Mouse (Mus musculus): ENCODE measurements around the gene Sash1. TPM values are rescaled to one million over a fixed set of nuclear protein-coding genes. Genes with fewer than 3 reads are reported as not detected.

The Sash1 gene
- polyA plus RNA-seq, 1 experiment from 2014 or later: 4.6 TPM

- Histone ChIP-seq H3K9ac (no peak overlapping the region), H3K4me2 (no peak overlapping the region), H3K27ac (no peak overlapping the region), H3K9me3 (replicated peaks) (no peaks in the 10 kb centered on the region), H3K36me3 (no peaks in the 10 kb centered on the region), H3K4me1 (replicated peaks) (peaks cover 8% of the 10 kb centered on the region; the same call in 1 of the 2 replicates), H3K27me3 (no peaks in the 10 kb centered on the region), H3K4me3 (no peak overlapping the region)
- WGBS: 55% methylated on average over 11 of the region's 11 CpGs
- ATAC-seq (replicated peaks; ENCODE audit: insufficient number of reproducible peaks, insufficient read depth, low FRiP score, low read depth): no peak
These were observed 35.3 kb upstream of the Sash1 start for GRCm38 (mm10) chr10:8921098-8921693.

- Histone ChIP-seq H3K9me3 (replicated peaks) (no peaks in the 10 kb centered on the region), H3K4me1 (replicated peaks) (peaks cover 6% of the 10 kb centered on the region; the same call in 1 of the 2 replicates), H3K9ac (no peak overlapping the region), H3K36me3 (no peaks in the 10 kb centered on the region), H3K27ac (peak overlapping the region; percentile 37; the same call in 1 of the 2 replicates), H3K4me3 (no peak overlapping the region), H3K27me3 (no peaks in the 10 kb centered on the region), H3K4me2 (no peak overlapping the region)
- no peak for ATAC-seq (replicated peaks; ENCODE audit: insufficient number of reproducible peaks, insufficient read depth, low FRiP score, low read depth)
- WGBS: 37% methylated on average over 2 of the region's 2 CpGs
These were observed 31.9 kb upstream of the Sash1 start for GRCm38 (mm10) chr10:8917798-8918197.

GRCm38 (mm10) chr10:8917350-8917749, 31.5 kb upstream of the Sash1 start:
- Histone ChIP-seq H3K4me2 (no peak overlapping the region), H3K36me3 (no peaks in the 10 kb centered on the region), H3K4me3 (no peak overlapping the region), H3K9ac (no peak overlapping the region), H3K4me1 (replicated peaks) (peaks cover 6% of the 10 kb centered on the region; the same call in 1 of the 2 replicates), H3K27ac (peak overlapping the region; percentile 37; the same call in 1 of the 2 replicates), H3K27me3 (no peaks in the 10 kb centered on the region), H3K9me3 (replicated peaks) (no peaks in the 10 kb centered on the region)
- ATAC-seq (replicated peaks; ENCODE audit: insufficient number of reproducible peaks, insufficient read depth, low FRiP score, low read depth): 0 out of 2 replicates have a peak, but pooled peaks have one; percentile 43
- 55% methylated on average over 4 of the region's 4 CpGs for WGBS

- Histone ChIP-seq H3K4me1 (replicated peaks) (peaks cover 6% of the 10 kb centered on the region; the same call in 1 of the 2 replicates), H3K27me3 (no peaks in the 10 kb centered on the region), H3K9ac (no peak overlapping the region), H3K9me3 (replicated peaks) (no peaks in the 10 kb centered on the region), H3K4me3 (no peak overlapping the region), H3K36me3 (no peaks in the 10 kb centered on the region), H3K27ac (no peak overlapping the region), H3K4me2 (no peak overlapping the region)
- 70% methylated on average over 5 of the region's 5 CpGs for whole genome bisulfite sequencing
- ATAC-seq (replicated peaks; ENCODE audit: insufficient number of reproducible peaks, insufficient read depth, low FRiP score, low read depth): no peak
These were observed 29.9 kb upstream of the Sash1 start for GRCm38 (mm10) chr10:8915755-8916154.

- H3K36me3 ChIP-seq: no peaks in the 10 kb centered on the region
- H3K9ac ChIP-seq: no peak overlapping the region
- H3K27ac ChIP-seq: no peak overlapping the region
- H3K27me3 ChIP-seq: no peaks in the 10 kb centered on the region
- peaks cover 6% of the 10 kb centered on the region; the same call in 1 of the 2 replicates for H3K4me1 ChIP-seq (replicated peaks)
- no peak for ATAC-seq (replicated peaks; ENCODE audit: insufficient number of reproducible peaks, insufficient read depth, low FRiP score, low read depth)
- no peaks in the 10 kb centered on the region for H3K9me3 ChIP-seq (replicated peaks)
- H3K4me2 ChIP-seq: no peak overlapping the region
- no peak overlapping the region for H3K4me3 ChIP-seq
- WGBS: 65% methylated on average over 4 of the region's 4 CpGs
These were observed 28.0 kb upstream of the Sash1 start for GRCm38 (mm10) chr10:8913904-8914303.

- H3K4me1 ChIP-seq (replicated peaks): peaks cover 2% of the 10 kb centered on the region; the same call in 1 of the 2 replicates
- no peaks in the 10 kb centered on the region for H3K9me3 ChIP-seq (replicated peaks)
- H3K4me2 ChIP-seq: no peak overlapping the region
- H3K27ac ChIP-seq: peak overlapping the region; percentile 19
- no peaks in the 10 kb centered on the region for H3K27me3 ChIP-seq
- no peaks in the 10 kb centered on the region for H3K36me3 ChIP-seq
- H3K4me3 ChIP-seq: no peak overlapping the region
- no peak overlapping the region for H3K9ac ChIP-seq
- 70% methylated on average over 5 of the region's 5 CpGs for WGBS
- ATAC-seq (replicated peaks; ENCODE audit: insufficient number of reproducible peaks, insufficient read depth, low FRiP score, low read depth): no peak
These were observed 26.9 kb upstream of the Sash1 start for GRCm38 (mm10) chr10:8912706-8913275.

GRCm38 (mm10) chr10:8912213-8912612, 26.3 kb upstream of the Sash1 start:
- Histone ChIP-seq H3K27ac (peak overlapping the region; percentile 19), H3K36me3 (no peaks in the 10 kb centered on the region), H3K4me2 (no peak overlapping the region), H3K4me1 (replicated peaks) (no peaks in the 10 kb centered on the region), H3K9ac (no peak overlapping the region), H3K27me3 (no peaks in the 10 kb centered on the region), H3K4me3 (no peak overlapping the region), H3K9me3 (replicated peaks) (no peaks in the 10 kb centered on the region)
- no peak for ATAC-seq (replicated peaks; ENCODE audit: insufficient number of reproducible peaks, insufficient read depth, low FRiP score, low read depth)
- 66% methylated on average over 4 of the region's 4 CpGs for WGBS

GRCm38 (mm10) chr10:8910237-8910990, 24.5 kb upstream of the Sash1 start:
- no peaks in the 10 kb centered on the region for H3K9me3 ChIP-seq (replicated peaks)
- no peaks in the 10 kb centered on the region for H3K36me3 ChIP-seq
- H3K27ac ChIP-seq: no peak overlapping the region
- ATAC-seq (replicated peaks; ENCODE audit: insufficient number of reproducible peaks, insufficient read depth, low FRiP score, low read depth): no peak
- no peaks in the 10 kb centered on the region for H3K4me1 ChIP-seq (replicated peaks)
- WGBS: 66% methylated on average over 16 of the region's 16 CpGs
- H3K4me2 ChIP-seq: no peak overlapping the region
- no peaks in the 10 kb centered on the region for H3K27me3 ChIP-seq
- no peak overlapping the region for H3K4me3 ChIP-seq
- no peak overlapping the region for H3K9ac ChIP-seq

- no peak overlapping the region for H3K27ac ChIP-seq
- no peaks in the 10 kb centered on the region for H3K27me3 ChIP-seq
- ATAC-seq (replicated peaks; ENCODE audit: insufficient number of reproducible peaks, insufficient read depth, low FRiP score, low read depth): no peak
- H3K4me3 ChIP-seq: no peak overlapping the region
- no peaks in the 10 kb centered on the region for H3K36me3 ChIP-seq
- WGBS: 89% methylated on average over 6 of the region's 6 CpGs
- no peak overlapping the region for H3K4me2 ChIP-seq
- H3K9me3 ChIP-seq (replicated peaks): no peaks in the 10 kb centered on the region
- H3K9ac ChIP-seq: no peak overlapping the region
- H3K4me1 ChIP-seq (replicated peaks): no peaks in the 10 kb centered on the region
These were observed 17.2 kb upstream of the Sash1 start for GRCm38 (mm10) chr10:8903086-8903485.

GRCm38 (mm10) chr10:8902412-8902811, 16.5 kb upstream of the Sash1 start:
- no peak overlapping the region for H3K9ac ChIP-seq
- no peak overlapping the region for H3K27ac ChIP-seq
- 79% methylated on average over 7 of the region's 7 CpGs for WGBS
- ATAC-seq (replicated peaks; ENCODE audit: insufficient number of reproducible peaks, insufficient read depth, low FRiP score, low read depth): no peak
- no peaks in the 10 kb centered on the region for H3K27me3 ChIP-seq
- no peaks in the 10 kb centered on the region for H3K4me1 ChIP-seq (replicated peaks)
- H3K9me3 ChIP-seq (replicated peaks): no peaks in the 10 kb centered on the region
- no peak overlapping the region for H3K4me3 ChIP-seq
- H3K4me2 ChIP-seq: no peak overlapping the region
- no peaks in the 10 kb centered on the region for H3K36me3 ChIP-seq

GRCm38 (mm10) chr10:8898831-8899511, 13.1 kb upstream of the Sash1 start:
- H3K9me3 ChIP-seq (replicated peaks): no peaks in the 10 kb centered on the region
- no peak overlapping the region for H3K27ac ChIP-seq
- no peak for ATAC-seq (replicated peaks; ENCODE audit: insufficient number of reproducible peaks, insufficient read depth, low FRiP score, low read depth)
- no peak overlapping the region for H3K9ac ChIP-seq
- 74% methylated on average over 8 of the region's 8 CpGs for WGBS
- H3K4me1 ChIP-seq (replicated peaks): no peaks in the 10 kb centered on the region
- no peak overlapping the region for H3K4me2 ChIP-seq
- no peaks in the 10 kb centered on the region for H3K36me3 ChIP-seq
- no peak overlapping the region for H3K4me3 ChIP-seq
- H3K27me3 ChIP-seq: no peaks in the 10 kb centered on the region

Measured in heart, embryonic 15.5 days (tissue).